Mouse (Mus musculus): ENCODE measurements around the gene Fam196b. TPM values are rescaled to one million over a fixed set of nuclear protein-coding genes. Genes with fewer than 3 reads are reported as not detected.

Fam196b gene
- polyA plus RNA-seq, 1 experiment from 2014 or later = 0.83 TPM

GRCm38 (mm10) chr11:34406309-34406708, 91.7 kb downstream of the Fam196b start:
- WGBS = 42% methylated on average over 8 of the region's 8 CpGs
- no peaks in the 10 kb centered on the region for H3K9me3 ChIP-seq (ENCODE audit: control insufficient read depth, low read length)
- H3K4me3 ChIP-seq (ENCODE audit: low read depth, low read length) = no peak overlapping the region
- H3K27ac ChIP-seq (ENCODE audit: low read depth, low read length) = no peak overlapping the region
- ATAC-seq (ENCODE audit: low FRiP score) (peak; percentile 45; the same call in 1 of the 2 replicates), DNase-seq (ENCODE audit: low spot score) (peak; percentile 16)
- H3K9ac ChIP-seq (ENCODE audit: low read depth, low read length) = no peak overlapping the region
- H3K36me3 ChIP-seq (ENCODE audit: control insufficient read depth, insufficient read depth, low read length) = no peaks in the 10 kb centered on the region
- no peaks in the 10 kb centered on the region for H3K27me3 ChIP-seq (ENCODE audit: control insufficient read depth, insufficient read depth, low read length)
- no peaks in the 10 kb centered on the region for H3K4me1 ChIP-seq (replicated peaks; ENCODE audit: control insufficient read depth, insufficient read depth, low read length)
- no peak overlapping the region for H3K4me2 ChIP-seq (replicated peaks; ENCODE audit: low read depth, low read length)

GRCm38 (mm10) chr11:34406850-34407249, 92.2 kb downstream of the Fam196b start:
- Histone ChIP-seq H3K9ac (ENCODE audit: low read depth, low read length) (no peak overlapping the region), H3K9me3 (ENCODE audit: control insufficient read depth, low read length) (no peaks in the 10 kb centered on the region), H3K27ac (ENCODE audit: low read depth, low read length) (no peak overlapping the region), H3K27me3 (ENCODE audit: control insufficient read depth, insufficient read depth, low read length) (no peaks in the 10 kb centered on the region), H3K36me3 (ENCODE audit: control insufficient read depth, insufficient read depth, low read length) (no peaks in the 10 kb centered on the region), H3K4me1 (replicated peaks; ENCODE audit: control insufficient read depth, insufficient read depth, low read length) (no peaks in the 10 kb centered on the region), H3K4me3 (ENCODE audit: low read depth, low read length) (no peak overlapping the region), H3K4me2 (replicated peaks; ENCODE audit: low read depth, low read length) (no peak overlapping the region)
- 59% methylated on average over 5 of the region's 5 CpGs for WGBS
- ATAC-seq (ENCODE audit: low FRiP score) (no peak), DNase-seq (ENCODE audit: low spot score) (no peak)

GRCm38 (mm10) chr11:34415884-34416618, 101.4 kb downstream of the Fam196b start:
- DNase-seq (ENCODE audit: low spot score) (peak; percentile 32), ATAC-seq (ENCODE audit: low FRiP score) (no peak)
- 42% methylated on average over 9 of the region's 9 CpGs for WGBS
- Histone ChIP-seq H3K27me3 (ENCODE audit: control insufficient read depth, insufficient read depth, low read length) (no peaks in the 10 kb centered on the region), H3K27ac (ENCODE audit: low read depth, low read length) (no peak overlapping the region), H3K4me1 (replicated peaks; ENCODE audit: control insufficient read depth, insufficient read depth, low read length) (no peaks in the 10 kb centered on the region; the same call in 1 of the 2 replicates), H3K9me3 (ENCODE audit: control insufficient read depth, low read length) (no peaks in the 10 kb centered on the region), H3K4me3 (ENCODE audit: low read depth, low read length) (no peak overlapping the region), H3K9ac (ENCODE audit: low read depth, low read length) (no peak overlapping the region), H3K36me3 (ENCODE audit: control insufficient read depth, insufficient read depth, low read length) (no peaks in the 10 kb centered on the region), H3K4me2 (replicated peaks; ENCODE audit: low read depth, low read length) (no peak overlapping the region)

GRCm38 (mm10) chr11:34416619-34416979, 102.0 kb downstream of the Fam196b start:
- no peaks in the 10 kb centered on the region; the same call in 1 of the 2 replicates for H3K4me1 ChIP-seq (replicated peaks; ENCODE audit: control insufficient read depth, insufficient read depth, low read length)
- no peaks in the 10 kb centered on the region for H3K9me3 ChIP-seq (ENCODE audit: control insufficient read depth, low read length)
- DNase-seq (ENCODE audit: low spot score) (no peak), ATAC-seq (ENCODE audit: low FRiP score) (no peak)
- H3K27me3 ChIP-seq (ENCODE audit: control insufficient read depth, insufficient read depth, low read length) = no peaks in the 10 kb centered on the region
- H3K4me2 ChIP-seq (replicated peaks; ENCODE audit: low read depth, low read length) = no peak overlapping the region
- no peak overlapping the region for H3K4me3 ChIP-seq (ENCODE audit: low read depth, low read length)
- no peak overlapping the region for H3K27ac ChIP-seq (ENCODE audit: low read depth, low read length)
- no peaks in the 10 kb centered on the region for H3K36me3 ChIP-seq (ENCODE audit: control insufficient read depth, insufficient read depth, low read length)
- H3K9ac ChIP-seq (ENCODE audit: low read depth, low read length) = no peak overlapping the region
- 78% methylated on average over 3 of the region's 3 CpGs for WGBS

GRCm38 (mm10) chr11:34421061-34421460, 106.4 kb downstream of the Fam196b start:
- Histone ChIP-seq H3K4me2 (replicated peaks; ENCODE audit: low read depth, low read length) (no peak overlapping the region), H3K4me1 (replicated peaks; ENCODE audit: control insufficient read depth, insufficient read depth, low read length) (no peaks in the 10 kb centered on the region; the same call in 1 of the 2 replicates), H3K27me3 (ENCODE audit: control insufficient read depth, insufficient read depth, low read length) (no peaks in the 10 kb centered on the region), H3K4me3 (ENCODE audit: low read depth, low read length) (no peak overlapping the region), H3K9ac (ENCODE audit: low read depth, low read length) (no peak overlapping the region), H3K9me3 (ENCODE audit: control insufficient read depth, low read length) (no peaks in the 10 kb centered on the region), H3K27ac (ENCODE audit: low read depth, low read length) (no peak overlapping the region), H3K36me3 (ENCODE audit: control insufficient read depth, insufficient read depth, low read length) (no peaks in the 10 kb centered on the region)
- DNase-seq (ENCODE audit: low spot score) (no peak), ATAC-seq (ENCODE audit: low FRiP score) (no peak)
- 80% methylated on average over 6 of the region's 6 CpGs for WGBS

- no peaks in the 10 kb centered on the region for H3K36me3 ChIP-seq (ENCODE audit: control insufficient read depth, insufficient read depth, low read length)
- DNase-seq (ENCODE audit: low spot score) (no peak), ATAC-seq (ENCODE audit: low FRiP score) (no peak)
- H3K27ac ChIP-seq (ENCODE audit: low read depth, low read length) = no peak overlapping the region
- no peaks in the 10 kb centered on the region for H3K4me1 ChIP-seq (replicated peaks; ENCODE audit: control insufficient read depth, insufficient read depth, low read length)
- no peak overlapping the region for H3K4me3 ChIP-seq (ENCODE audit: low read depth, low read length)
- no peak overlapping the region for H3K9ac ChIP-seq (ENCODE audit: low read depth, low read length)
- WGBS = 85% methylated on average over 1 of the region's 1 CpGs
- no peaks in the 10 kb centered on the region for H3K27me3 ChIP-seq (ENCODE audit: control insufficient read depth, insufficient read depth, low read length)
- no peaks in the 10 kb centered on the region for H3K9me3 ChIP-seq (ENCODE audit: control insufficient read depth, low read length)
- no peak overlapping the region for H3K4me2 ChIP-seq (replicated peaks; ENCODE audit: low read depth, low read length)
These were observed 109.9 kb downstream of the Fam196b start for GRCm38 (mm10) chr11:34424546-34424945.

- no peak overlapping the region for H3K4me2 ChIP-seq (replicated peaks; ENCODE audit: low read depth, low read length)
- DNase-seq (ENCODE audit: low spot score) = no peak
- WGBS = 88% methylated on average over 5 of the region's 5 CpGs
- ATAC-seq (ENCODE audit: low FRiP score) = no peak
- H3K27me3 ChIP-seq (ENCODE audit: control insufficient read depth, insufficient read depth, low read length) = no peaks in the 10 kb centered on the region
- no peaks in the 10 kb centered on the region for H3K36me3 ChIP-seq (ENCODE audit: control insufficient read depth, insufficient read depth, low read length)
- H3K9me3 ChIP-seq (ENCODE audit: control insufficient read depth, low read length) = no peaks in the 10 kb centered on the region
- H3K4me3 ChIP-seq (ENCODE audit: low read depth, low read length) = no peak overlapping the region
- H3K4me1 ChIP-seq (replicated peaks; ENCODE audit: control insufficient read depth, insufficient read depth, low read length) = no peaks in the 10 kb centered on the region
- no peak overlapping the region for H3K9ac ChIP-seq (ENCODE audit: low read depth, low read length)
- no peak overlapping the region for H3K27ac ChIP-seq (ENCODE audit: low read depth, low read length)
These were observed 112.6 kb downstream of the Fam196b start for GRCm38 (mm10) chr11:34427212-34427611.

GRCm38 (mm10) chr11:34430940-34431339, 116.3 kb downstream of the Fam196b start:
- 67% methylated on average over 4 of the region's 4 CpGs for WGBS
- Histone ChIP-seq H3K27me3 (ENCODE audit: control insufficient read depth, insufficient read depth, low read length) (no peaks in the 10 kb centered on the region), H3K36me3 (ENCODE audit: control insufficient read depth, insufficient read depth, low read length) (no peaks in the 10 kb centered on the region), H3K4me1 (replicated peaks; ENCODE audit: control insufficient read depth, insufficient read depth, low read length) (no peaks in the 10 kb centered on the region), H3K9ac (ENCODE audit: low read depth, low read length) (no peak overlapping the region), H3K9me3 (ENCODE audit: control insufficient read depth, low read length) (no peaks in the 10 kb centered on the region), H3K27ac (ENCODE audit: low read depth, low read length) (no peak overlapping the region), H3K4me2 (replicated peaks; ENCODE audit: low read depth, low read length) (no peak overlapping the region), H3K4me3 (ENCODE audit: low read depth, low read length) (no peak overlapping the region)
- ATAC-seq (ENCODE audit: low FRiP score) (no peak), DNase-seq (ENCODE audit: low spot score) (no peak)

GRCm38 (mm10) chr11:34431371-34431770, 116.7 kb downstream of the Fam196b start:
- Histone ChIP-seq H3K36me3 (ENCODE audit: control insufficient read depth, insufficient read depth, low read length) (no peaks in the 10 kb centered on the region), H3K27me3 (ENCODE audit: control insufficient read depth, insufficient read depth, low read length) (no peaks in the 10 kb centered on the region), H3K4me3 (ENCODE audit: low read depth, low read length) (no peak overlapping the region), H3K9me3 (ENCODE audit: control insufficient read depth, low read length) (no peaks in the 10 kb centered on the region), H3K4me1 (replicated peaks; ENCODE audit: control insufficient read depth, insufficient read depth, low read length) (no peaks in the 10 kb centered on the region), H3K4me2 (replicated peaks; ENCODE audit: low read depth, low read length) (no peak overlapping the region), H3K9ac (ENCODE audit: low read depth, low read length) (no peak overlapping the region), H3K27ac (ENCODE audit: low read depth, low read length) (no peak overlapping the region)
- no peak for DNase-seq (ENCODE audit: low spot score)
- ATAC-seq (ENCODE audit: low FRiP score) = no peak
- 72% methylated on average over 5 of the region's 5 CpGs for WGBS
